Mouse (Mus musculus) neural tube, embryonic 10.5 days (tissue): ENCODE results near the gene Grb10.

Source experiments
- DNase-seq: peaks from one replicate; pipeline ENCODE4 v3.0.0-alpha.2; 2017; ENCODE audit warnings: low spot score; ENCODE audit errors: extremely low spot score

Gene Grb10

DNA sequence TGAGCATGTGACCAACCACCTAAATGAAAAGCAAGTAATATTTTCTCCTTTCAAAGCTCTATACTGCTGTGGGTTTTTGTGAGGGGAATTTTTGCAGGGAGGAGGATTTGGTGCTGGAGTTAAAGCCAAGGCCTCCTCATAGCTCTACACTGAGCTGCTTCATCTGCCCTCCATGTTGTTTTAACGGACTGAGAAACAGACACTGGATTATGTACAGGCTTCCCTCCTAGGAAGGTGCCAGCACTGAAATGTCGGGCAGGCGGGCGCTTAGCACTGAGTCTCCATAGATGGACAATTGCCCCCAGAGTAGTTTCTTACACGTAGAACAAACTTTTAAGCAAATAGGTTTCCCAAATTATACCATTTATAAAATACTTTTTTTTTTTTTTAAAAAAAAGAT, 4.1 kb downstream of the Grb10 start:
- peak; percentile 37 for DNase-seq

DNA sequence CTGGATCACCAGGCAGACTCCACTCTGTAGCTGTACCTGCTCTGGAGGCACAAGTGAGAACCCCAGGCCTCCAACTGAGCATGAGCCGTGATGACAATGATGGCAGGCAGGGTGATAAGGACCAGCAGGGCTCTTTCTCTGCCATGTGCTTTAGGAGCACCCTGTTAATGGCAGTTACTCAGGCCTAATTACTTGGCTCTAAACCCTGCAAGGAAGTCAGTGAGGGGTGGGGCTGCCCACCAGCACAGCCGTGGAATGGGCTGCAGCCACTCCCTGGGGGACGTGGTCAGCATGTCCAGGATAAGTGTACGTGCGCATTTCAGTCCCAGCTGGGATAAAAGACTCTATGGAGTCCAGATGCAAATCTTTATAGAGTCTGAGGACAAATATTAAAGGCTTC, 5.7 kb downstream of the Grb10 start:
- DNase-seq = no peak

DNA sequence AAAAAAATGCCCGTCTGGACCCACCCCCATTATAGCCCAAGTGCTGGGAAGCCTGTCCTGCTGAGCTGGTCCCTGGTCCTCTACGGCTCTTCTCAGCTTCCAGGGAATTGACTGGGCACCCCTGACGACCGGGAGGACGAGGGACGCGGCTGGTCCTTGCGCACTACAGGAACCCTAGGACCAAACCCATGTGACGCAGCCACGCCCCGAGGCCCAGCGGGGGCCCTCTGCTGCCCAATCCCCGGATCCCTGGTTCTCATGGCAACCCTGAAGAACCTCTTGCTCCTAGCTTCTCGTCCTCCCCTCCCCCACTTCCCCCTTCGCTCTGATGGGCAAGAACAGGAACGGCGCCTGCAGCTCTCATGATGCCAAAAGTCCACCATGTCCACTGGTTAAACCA, 11.8 kb downstream of the Grb10 start:
- peak; percentile 27 for DNase-seq

DNA sequence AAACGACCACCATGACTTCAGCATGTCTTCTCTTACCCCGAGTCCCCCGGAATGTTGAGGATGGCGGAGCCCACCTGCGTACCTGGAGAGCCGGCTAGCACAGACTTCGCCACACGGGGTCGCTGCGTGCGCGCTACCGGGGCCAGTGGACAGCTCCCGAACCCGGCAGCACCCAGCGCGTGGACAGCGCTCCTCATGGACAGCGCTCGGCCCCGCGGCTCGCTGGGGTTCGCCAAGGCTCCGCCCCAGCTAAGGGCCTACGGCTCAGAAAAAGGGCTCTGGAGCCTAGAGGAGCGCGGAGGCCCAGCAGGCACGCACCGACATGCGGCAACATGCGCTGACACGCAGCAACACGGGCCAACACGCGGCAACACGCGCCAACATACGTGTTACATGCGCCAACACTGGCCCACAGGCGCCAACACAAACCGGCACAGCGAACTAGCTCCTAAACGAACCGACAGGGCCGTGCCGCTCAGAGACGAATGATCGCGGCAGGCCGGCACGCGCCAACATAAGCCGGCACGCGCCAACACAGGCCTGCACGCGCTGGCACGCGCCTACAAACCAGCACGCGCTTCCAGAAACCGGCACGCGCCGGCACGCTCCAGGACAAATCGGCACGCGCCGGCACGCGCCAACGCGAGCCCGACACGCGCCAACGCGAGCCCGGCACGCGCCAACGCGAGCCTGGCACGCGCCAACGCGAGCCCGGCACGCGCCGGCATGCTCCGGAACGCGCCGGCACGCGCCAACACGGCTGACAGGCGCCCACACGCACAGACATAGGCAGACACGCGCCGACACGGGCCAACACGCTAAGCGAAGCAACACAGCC, 12.5 kb downstream of the Grb10 start:
- peak; percentile 77 for DNase-seq

DNA sequence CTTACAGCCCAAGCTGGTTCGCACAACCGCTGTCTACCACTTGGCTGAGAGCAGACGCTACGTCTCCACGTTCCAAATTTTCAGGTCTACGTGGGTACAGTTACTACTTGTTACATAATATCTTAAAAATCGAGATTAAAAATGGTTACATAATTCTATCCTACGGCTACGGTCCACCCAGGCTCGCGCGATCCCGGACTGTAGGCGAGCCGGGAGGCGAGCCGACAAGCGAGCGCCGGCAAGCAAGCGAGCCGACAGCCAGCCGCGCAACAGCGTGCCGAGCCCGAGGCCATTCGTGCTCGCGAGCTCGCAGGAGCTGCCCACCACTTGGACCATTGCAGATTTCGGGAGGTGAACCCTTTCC, 13.1 kb downstream of the Grb10 start:
- DNase-seq = no peak

DNA sequence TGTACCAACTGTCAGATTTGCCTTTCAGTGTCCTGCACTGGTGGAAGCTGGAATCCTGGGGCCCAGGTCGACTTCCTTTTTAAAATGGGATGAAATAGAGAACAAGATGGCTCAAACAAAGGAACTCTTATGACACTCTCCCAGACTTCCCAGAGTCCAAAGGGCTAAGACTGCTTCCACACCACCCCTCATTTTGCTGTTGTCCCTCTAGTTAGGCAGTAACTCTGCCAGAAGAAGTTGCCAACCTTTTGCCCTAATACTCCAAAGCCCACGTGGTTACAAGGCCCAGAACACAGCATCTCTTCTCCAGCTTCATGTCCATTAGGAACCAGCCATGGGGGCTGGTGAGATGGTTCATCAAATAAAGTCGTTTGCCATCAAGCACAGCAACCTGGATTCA, 15.4 kb downstream of the Grb10 start:
- no peak for DNase-seq

DNA sequence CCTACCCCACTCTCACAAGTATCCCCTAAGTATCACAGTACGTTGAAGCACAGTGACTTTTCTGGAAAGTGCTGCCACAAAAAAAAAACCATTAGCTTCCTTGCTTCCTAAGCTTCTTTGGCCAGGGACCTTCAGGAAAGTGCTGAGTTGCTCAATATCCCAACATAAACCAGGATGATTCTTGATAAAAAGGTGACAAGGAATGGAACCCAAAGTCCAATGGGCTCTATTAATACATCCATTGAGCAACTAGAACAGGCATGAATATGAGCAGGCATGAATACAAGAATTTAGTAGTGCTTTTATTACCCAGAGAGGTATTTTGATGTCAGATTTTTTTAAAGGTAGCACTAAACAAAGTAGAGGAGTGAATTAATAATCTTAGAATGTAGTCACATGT, 18.8 kb downstream of the Grb10 start:
- no peak for DNase-seq

DNA sequence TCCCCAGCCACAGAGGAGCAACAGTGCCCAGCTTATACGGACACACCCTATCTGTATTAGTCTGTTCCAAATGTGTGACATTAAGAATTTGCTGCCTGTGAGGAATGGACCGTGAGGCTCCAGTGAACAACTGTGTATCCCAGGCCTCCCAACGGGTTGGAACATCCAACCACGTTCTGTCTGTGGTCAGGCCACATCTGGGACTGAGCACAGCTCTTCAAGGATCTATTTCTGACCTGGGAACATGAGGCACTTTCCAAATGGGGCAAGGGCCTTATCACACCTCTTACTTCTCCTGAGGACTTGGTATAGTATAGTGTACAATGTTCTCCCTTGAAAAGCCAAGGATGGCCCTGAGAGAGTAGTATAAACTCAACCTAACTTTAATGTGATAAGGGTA, 19.9 kb downstream of the Grb10 start:
- no peak for DNase-seq

DNA sequence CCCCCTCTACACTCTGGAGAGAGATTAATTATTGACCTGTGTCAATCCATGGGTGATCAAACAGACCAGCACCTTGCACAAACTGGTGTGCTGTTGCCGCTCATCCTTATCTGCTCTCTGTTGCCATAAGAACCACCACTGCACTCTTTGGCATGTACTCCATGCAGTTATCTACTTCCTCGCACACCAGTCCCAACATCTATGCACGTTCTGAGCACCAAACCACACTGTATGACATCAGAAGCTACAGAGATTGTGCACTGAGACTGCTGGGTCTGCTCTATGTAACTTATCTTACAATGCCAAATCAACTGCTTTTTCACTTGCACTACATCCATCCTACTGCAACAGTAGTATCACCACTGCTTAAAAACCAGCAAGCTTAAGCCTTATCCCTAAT, 28.4 kb downstream of the Grb10 start:
- no peak for DNase-seq

DNA sequence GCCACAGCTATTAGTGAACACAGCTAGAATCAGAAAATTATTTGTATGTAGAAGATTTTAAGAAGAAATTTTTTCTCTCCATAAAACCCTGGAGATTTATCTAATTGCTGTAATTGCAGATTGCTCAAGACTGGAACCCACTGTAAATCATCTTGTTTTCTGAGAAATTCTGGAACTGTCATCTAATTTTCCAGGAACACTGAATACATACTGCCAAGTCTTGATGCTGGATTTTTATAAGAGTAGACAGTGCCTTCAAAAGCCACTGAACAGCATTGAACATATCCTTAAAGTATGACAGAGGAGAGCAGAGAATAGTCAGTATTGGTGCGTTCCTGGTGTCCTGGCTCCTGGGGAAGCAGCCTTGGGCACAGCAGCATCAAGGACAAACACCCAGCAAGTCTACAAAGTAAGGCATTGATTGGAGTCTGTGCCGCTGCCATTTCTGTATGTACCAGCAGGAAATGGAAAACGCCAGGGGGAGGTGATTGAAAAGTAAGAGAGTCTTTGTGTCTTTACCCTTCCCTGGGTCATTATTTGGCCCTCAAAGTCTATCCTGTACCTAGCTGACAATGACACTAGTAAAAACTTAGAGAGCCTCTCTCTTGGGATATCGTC, 38.1 kb downstream of the Grb10 start:
- no peak for DNase-seq

DNA sequence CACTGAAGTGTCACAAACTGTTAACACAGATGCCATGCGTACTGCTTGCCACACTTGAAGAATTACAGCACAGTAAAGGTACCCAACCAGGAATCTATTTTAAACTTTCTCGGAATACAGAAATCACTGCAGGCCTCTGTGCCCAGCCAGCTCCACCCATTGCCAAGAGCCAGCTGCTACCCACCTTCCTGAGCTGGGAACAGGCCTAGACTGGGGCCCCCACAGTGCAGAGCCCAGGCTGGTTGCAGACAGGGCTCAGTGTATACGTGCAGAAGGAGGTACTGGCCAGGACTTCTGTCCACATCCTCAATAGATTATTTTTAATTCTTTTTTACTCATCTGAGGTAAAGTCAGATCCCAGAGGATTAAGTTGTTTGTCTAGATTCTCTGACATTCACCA, 39.6 kb downstream of the Grb10 start:
- no peak for DNase-seq

DNA sequence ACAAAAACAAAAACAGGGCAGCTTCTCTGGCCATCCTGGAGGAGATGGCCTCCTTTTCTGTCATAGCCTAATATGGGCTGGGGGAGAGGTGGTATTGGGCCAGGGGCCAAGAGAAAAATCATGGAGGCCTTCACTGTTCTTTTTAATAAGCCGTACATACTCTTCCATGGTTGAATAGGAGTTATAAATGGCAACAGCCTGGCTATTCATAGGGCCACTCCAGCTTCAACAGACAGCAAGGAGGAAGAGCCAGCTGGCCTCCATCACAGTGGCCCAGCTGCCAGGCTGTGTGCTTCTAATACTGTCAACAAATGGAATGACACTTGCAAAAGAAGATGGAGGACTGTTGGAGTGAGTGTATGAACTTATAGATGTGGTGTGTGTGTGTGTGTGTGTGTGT, 41.4 kb downstream of the Grb10 start:
- no peak for DNase-seq

DNA sequence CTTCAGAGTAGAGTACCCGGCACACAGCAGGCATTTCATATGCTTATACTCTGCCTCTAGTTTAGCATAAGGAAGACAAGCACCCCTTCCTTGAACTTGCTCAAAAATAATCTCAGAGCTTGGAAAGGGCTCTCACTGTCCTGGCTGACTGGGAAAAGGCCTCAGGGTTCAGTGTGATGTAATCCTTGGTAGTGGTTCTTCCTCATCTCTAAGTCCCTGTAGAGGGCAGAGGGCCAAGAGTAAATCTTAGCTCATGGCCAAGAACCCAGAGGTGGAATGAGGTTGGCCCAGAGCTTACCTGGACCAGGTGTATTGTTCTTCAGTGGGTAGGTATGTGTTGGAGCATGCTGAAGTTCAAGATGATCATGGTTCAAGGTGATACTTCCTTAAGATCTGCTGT, 43.1 kb downstream of the Grb10 start:
- no peak for DNase-seq

DNA sequence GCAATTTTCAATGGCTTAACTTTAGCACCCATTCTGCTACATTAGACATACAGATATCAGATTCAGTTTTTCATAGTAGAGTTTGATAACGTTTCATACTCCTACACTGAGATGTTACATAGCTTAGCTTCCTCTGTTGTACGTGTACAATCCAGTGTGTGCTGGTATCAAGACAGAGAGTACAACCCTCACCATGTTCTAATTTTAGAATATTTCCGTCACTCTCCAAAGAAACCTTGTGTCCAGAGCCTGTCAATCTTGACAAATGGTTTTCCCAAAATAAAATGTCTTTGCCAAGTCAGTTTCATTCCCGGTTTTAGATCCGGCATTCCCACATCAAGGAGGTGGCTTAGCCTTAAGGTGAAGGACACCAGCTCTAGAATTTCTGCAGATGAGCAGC, 44.7 kb downstream of the Grb10 start:
- DNase-seq = no peak

DNA sequence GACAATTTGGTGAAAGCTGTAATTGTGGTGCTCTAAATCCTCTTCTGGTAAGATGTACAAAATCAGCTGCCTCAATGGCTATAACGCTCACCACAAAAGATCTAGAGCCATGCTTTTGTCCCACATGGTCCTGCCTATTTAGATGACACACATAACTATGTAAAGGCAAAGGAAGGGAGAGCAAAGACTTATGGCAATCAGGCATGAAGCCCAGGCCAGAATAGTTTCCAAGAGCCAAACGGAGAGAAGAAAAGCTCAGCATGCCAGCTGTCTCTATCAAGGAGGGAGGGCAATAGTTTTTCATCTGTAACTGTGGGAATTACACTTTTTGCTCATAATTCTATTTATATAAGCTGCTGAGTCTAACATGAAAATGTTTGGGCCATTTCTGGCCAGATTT, 45.3 kb downstream of the Grb10 start:
- DNase-seq = no peak

DNA sequence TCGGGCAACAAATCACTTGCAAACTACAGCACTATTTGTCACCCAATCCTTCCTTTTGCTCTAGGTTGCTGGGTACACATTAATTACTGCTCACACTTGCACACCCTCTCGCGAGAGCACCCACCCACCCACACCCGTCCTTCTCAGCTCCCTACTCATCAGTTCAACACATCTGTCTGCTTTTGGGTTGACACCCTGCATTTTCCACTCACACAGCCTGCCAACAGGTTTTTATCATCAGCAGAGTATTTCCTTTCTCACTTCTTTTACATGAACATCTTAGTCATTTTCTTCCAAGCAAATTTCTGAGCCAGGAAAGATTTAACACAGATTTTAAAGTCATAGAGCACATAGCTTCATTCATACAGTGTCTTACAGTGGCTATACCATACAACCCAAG, 48.6 kb downstream of the Grb10 start:
- DNase-seq = no peak

DNA sequence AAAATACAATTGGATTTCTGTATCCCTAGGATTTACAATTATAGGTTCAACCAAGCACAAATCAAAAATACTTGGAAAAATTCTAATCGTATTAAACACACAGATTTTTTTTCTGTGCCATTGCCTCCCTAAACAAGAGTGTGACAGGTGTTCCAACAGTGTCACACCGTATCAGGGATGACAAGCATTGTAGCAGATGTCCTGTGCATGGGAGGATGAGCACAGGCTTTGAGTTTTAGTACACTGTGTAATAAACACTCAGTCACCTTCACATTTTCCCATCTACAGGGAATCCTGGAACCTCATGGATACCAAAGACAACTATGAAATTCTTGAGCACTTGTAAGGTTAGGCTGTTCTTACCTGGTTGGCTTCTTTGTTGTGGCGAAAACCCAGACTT, 51.2 kb downstream of the Grb10 start:
- DNase-seq = no peak

DNA sequence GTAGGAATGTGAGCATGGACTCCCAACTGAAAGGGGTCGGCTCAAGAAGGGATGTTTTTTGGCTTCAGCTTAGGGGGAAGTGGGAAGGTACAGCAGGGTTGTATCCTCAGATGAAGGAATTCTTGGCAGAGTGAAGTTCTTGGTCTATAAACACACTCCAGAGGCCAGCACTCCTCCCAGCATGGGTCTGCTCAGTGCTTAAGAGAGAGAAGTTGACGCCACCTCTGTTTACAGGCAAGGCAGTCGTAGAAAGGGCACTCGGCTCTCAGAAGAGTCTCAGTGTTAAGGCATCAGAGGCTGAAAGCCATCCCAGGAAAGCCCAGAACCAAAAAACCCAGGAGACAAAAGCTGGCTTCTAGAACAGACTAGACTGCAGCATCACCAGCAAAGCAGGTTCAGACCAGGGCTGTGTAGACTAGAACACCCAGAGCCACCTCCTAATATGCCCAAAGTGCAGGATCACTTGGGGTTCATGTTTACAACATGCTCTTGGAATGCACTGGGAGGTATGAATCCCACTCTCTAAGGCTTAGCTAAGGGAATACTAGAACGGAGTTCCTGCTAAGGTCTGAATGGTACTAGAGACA, 59.8 kb downstream of the Grb10 start:
- DNase-seq = no peak

DNA sequence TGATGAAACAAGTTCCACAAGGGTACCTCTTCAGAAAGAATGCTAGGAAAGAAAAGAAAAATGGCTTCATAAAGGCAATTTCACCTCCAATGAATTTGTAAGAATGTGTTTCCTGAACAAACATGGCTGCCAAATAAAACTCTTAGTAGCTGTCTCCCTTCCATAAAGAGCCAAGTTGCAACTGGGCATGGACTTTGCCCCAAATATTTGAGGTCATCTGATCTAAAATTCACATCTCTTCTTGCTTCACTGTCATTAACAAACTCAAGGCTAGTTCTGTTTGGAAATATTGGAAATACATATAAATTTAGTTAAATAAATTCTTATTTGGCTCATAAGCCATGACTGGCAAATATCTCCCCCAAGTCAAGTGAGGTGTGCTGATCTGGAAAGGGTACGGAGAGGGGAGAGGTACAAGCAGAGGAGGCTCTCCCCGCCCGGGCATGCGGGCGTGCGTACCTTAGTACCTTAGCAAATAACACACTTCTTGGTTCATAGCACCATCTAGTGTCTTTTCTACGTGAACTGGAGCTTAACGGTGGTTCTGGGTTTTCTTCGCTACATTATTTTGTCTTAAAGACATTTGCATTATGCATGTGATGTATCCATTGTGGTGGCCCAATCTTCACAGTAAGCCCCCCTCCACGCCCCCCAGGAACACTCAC, 63.8 kb downstream of the Grb10 start:
- no peak for DNase-seq

DNA sequence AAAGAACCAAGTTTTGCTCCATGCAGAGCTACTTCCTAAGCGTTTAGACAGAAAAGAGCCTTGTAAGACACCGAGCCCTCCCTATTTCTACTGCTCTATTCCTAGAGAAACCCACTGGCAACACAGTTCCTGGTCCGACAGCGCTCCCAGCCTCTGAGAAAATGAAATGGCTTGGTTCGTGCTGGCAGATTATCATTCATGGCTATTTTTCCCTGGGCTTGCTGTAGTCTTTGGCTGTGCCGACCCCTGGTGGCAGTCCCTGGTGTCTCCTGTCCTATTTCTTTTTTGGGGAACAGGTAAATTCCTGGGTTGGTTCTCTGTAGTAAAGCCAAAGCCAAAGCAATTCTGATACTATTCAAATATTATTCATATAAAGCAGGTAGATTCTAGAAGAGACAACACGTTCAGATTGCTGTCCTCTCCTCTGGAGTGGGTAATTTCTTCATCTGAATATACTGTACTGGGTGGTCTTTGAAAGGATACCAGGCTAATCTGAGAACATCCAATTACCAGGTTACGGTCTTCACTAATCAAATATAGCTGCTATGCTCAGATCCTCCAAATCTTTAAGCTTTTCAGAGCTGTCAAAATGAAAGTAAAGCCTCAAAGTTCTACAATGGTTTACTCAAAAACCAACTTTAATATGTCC, 65.0 kb downstream of the Grb10 start:
- DNase-seq = peak; percentile 69

DNA sequence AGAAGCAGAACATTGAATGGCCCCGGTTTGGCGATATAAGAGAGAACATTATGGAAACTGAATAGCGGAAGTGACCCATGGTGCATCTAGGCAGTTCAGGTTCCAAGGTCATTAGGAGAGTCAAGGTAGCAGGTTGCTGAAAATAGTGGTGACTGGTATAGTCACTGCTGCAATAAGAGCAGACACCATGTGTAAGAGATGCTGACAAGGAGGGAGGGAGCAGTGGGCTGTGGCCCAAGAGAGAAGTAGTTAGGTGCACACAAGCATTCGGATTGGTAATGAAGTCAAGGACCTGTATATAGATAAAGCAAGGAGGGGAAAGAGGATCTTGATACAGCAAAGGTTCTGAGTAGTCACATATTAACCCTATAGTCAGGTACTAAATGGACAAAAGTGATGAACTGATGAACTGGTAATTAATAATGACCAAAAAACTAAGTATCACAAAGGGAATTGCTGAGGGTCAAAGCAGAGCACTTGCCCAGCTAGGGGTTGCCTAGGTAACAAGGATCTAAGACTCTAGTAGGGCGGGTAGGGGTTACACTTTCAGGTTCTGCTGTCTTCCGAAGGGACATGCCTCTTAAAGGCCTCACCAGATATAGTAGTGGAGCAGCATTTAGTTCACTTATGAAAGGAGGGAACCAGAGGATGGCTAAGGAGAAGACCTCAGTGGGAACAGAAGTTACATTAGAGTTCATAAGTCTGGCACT, 65.9 kb downstream of the Grb10 start:
- no peak for DNase-seq
